Mouse (Mus musculus): Measurements from ENCODE around the gene Gm21748. TPM values are rescaled to one million over a fixed set of nuclear protein-coding genes. Genes with fewer than 3 reads are reported as not detected.
"Not testable (repeated sequence)": the region's sequence is repeated elsewhere in the genome, so short reads cannot be mapped to it uniquely, and the experiment has no call there.

Gene Gm21748
- total RNA-seq (2022) = not detected

DNA sequence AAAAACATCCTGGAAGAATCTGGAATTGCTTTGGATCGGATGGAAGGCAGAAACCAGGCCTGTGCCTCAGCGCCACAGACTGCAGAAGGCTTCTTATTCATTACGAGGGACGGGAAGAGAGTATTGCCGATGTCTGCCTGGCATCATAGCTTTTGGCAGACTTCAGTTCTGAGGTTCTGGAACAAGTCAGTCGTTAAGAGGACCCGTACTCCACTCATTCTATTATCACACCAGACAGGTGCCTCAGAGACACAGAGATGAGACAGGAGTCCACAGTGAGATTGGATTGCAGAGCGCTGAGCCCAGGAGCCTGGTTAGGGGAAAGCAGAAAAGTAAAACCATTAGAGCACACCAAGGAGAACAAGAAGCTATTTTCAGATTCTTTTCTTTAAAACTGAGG is at the start of gene Gm21748:
Gm21748 (minus strand) TSS at position 101 of the 400 bp plus-strand sequence.
- not testable (repeated sequence) for DNase-seq

Other genes starting within 250 kb of the Gm21748 start
- gene Gm21860, start 84.4 kb downstream of the Gm21748 start, total RNA-seq (2022) = not detected
- gene Gm47283, start 54.4 kb downstream of the Gm21748 start, total RNA-seq (2022) = not detected